ENCODE assay signal across 8 mouse cellular contexts in the genomic region with DNA sequence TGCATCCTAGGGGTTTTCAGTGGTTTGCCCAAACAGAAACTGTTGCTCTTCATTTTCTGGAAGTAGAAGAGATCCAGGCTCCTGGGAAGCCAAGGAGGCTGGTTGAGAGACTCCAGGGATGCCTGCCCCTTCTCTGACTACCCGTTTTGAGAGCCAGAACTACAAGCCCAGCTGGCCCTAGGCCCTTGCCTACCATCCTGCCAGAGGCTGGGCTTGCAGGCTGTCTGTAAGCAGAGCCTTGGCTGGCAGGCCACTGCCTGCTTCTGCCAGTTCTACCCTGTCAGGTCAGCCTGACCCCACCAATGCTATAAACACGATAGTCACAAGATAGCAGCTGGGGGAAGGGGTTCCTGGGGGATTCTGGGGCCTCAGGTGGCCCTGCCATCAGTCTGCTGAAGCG. TPM values are rescaled to one million over a fixed set of nuclear protein-coding genes. Genes with fewer than 3 reads are reported as not detected.
A peak's percentile ranks its signal among the peaks of the same experiment; 100 is the strongest.
DNase-seq lines count a peak whose midpoint lies in the region; ATAC-seq and TF ChIP-seq lines count a peak whose summit lies in the region.

No protein-coding gene starts in this region.

- WGBS in forebrain, embryonic 12.5 days = 74% methylated on average over 3 of the region's 3 CpGs
- WGBS in forebrain, embryonic 14.5 days = 60% methylated on average over 3 of the region's 3 CpGs
- 47% methylated on average over 3 of the region's 3 CpGs for WGBS in hindbrain, embryonic 14.5 days
- 59% methylated on average over 3 of the region's 3 CpGs for WGBS in small intestine, adult 2 months

- no peaks in the 10 kb centered on the region; the same call in 1 of the 2 replicates for H3K27me3 ChIP-seq in forebrain, embryonic 12.5 days
- no peaks in the 10 kb centered on the region for H3K27me3 ChIP-seq in forebrain, embryonic 14.5 days (replicated peaks; ENCODE audit: control insufficient read depth, insufficient read depth, low read length)
- H3K27me3 ChIP-seq in hindbrain, embryonic 14.5 days (ENCODE audit: control insufficient read depth, insufficient read depth, low read length) = no peaks in the 10 kb centered on the region
- H3K27me3 ChIP-seq in small intestine, adult 2 months (ENCODE audit: control insufficient read depth, insufficient read depth, low read length) = no peaks in the 10 kb centered on the region

- H3K4me2 ChIP-seq in forebrain, embryonic 12.5 days = no peak overlapping the region
- H3K4me2 ChIP-seq in forebrain, embryonic 14.5 days (ENCODE audit: low read length) = no peak overlapping the region
- H3K4me2 ChIP-seq in hindbrain, embryonic 14.5 days (replicated peaks) = no peak overlapping the region

- no peak for TF ChIP-seq POLR2A in small intestine, adult 2 months (IDR thresholded peaks at IDR 0.05; ENCODE audit: low read depth, low read length)

- H3K36me3 ChIP-seq in forebrain, embryonic 12.5 days (replicated peaks) = no peaks in the 10 kb centered on the region
- no peaks in the 10 kb centered on the region for H3K36me3 ChIP-seq in forebrain, embryonic 14.5 days (ENCODE audit: control insufficient read depth, insufficient read depth, low read length)
- H3K36me3 ChIP-seq in hindbrain, embryonic 14.5 days (replicated peaks; ENCODE audit: control insufficient read depth, insufficient read depth) = no peaks in the 10 kb centered on the region
- no peaks in the 10 kb centered on the region for H3K36me3 ChIP-seq in small intestine, adult 2 months (ENCODE audit: control insufficient read depth, insufficient read depth, low read length)

- H3K27ac ChIP-seq in forebrain, embryonic 12.5 days = peak overlapping the region; percentile 27; the same call in 1 of the 2 replicates
- H3K27ac ChIP-seq in forebrain, embryonic 14.5 days (ENCODE audit: low read depth, low read length) = no peak overlapping the region
- peak overlapping the region; percentile 48; the same call in 1 of the 2 replicates for H3K27ac ChIP-seq in hindbrain, embryonic 14.5 days
- peak overlapping the region; percentile 87 for H3K27ac ChIP-seq in small intestine, adult 2 months (ENCODE audit: insufficient read depth, low read depth, low read length)

- no peak overlapping the region for H3K9ac ChIP-seq in forebrain, embryonic 12.5 days
- no peak overlapping the region for H3K9ac ChIP-seq in forebrain, embryonic 14.5 days (ENCODE audit: low read length)
- no peak overlapping the region for H3K9ac ChIP-seq in hindbrain, embryonic 14.5 days

- H3K4me1 ChIP-seq in forebrain, embryonic 12.5 days = peaks cover 74% of the 10 kb centered on the region
- peaks cover 21% of the 10 kb centered on the region for H3K4me1 ChIP-seq in forebrain, embryonic 14.5 days (ENCODE audit: control insufficient read depth, insufficient read depth, low read length)
- peaks cover 49% of the 10 kb centered on the region for H3K4me1 ChIP-seq in hindbrain, embryonic 14.5 days (replicated peaks; ENCODE audit: control insufficient read depth, insufficient read depth, low read length)
- peaks cover 28% of the 10 kb centered on the region for H3K4me1 ChIP-seq in small intestine, adult 2 months (ENCODE audit: control insufficient read depth, insufficient read depth, insufficient read length, low read length)

- TF ChIP-seq CTCF in small intestine, adult 2 months (IDR thresholded peaks at IDR 0.05; ENCODE audit: extremely low read depth, insufficient read length, insufficient replicate concordance, low read depth, low read length) = no peak

- no peak overlapping the region for H3K4me3 ChIP-seq in forebrain, embryonic 12.5 days (replicated peaks)
- H3K4me3 ChIP-seq in forebrain, embryonic 14.5 days (ENCODE audit: low read depth, low read length) = no peak overlapping the region
- H3K4me3 ChIP-seq in hindbrain, embryonic 14.5 days (replicated peaks; ENCODE audit: low read length) = no peak overlapping the region
- no peak overlapping the region for H3K4me3 ChIP-seq in small intestine, adult 2 months (ENCODE audit: low read depth, low read length)

- ATAC-seq in forebrain, embryonic 12.5 days (ENCODE audit: low FRiP score) = no peak
- no peak for ATAC-seq in forebrain, embryonic 14.5 days
- ATAC-seq in hindbrain, embryonic 14.5 days (ENCODE audit: low FRiP score) = no peak
- ATAC-seq in megakaryocyte progenitor cell, adult 5-6 weeks (replicated peaks; ENCODE audit: poor library complexity) = no peak
- ATAC-seq in megakaryocyte-erythroid progenitor cell, adult 5-6 weeks (replicated peaks; ENCODE audit: low FRiP score, low TSS enrichment, poor library complexity, severe bottlenecking) = no peak

- no peaks in the 10 kb centered on the region for H3K9me3 ChIP-seq in forebrain, embryonic 12.5 days
- H3K9me3 ChIP-seq in forebrain, embryonic 14.5 days (replicated peaks; ENCODE audit: control insufficient read depth, low read length) = no peaks in the 10 kb centered on the region
- H3K9me3 ChIP-seq in hindbrain, embryonic 14.5 days (ENCODE audit: control insufficient read depth, low read length) = no peaks in the 10 kb centered on the region

- no peak for DNase-seq in forebrain, embryonic 14.5 days (ENCODE audit: low spot score)
- DNase-seq in right cerebral cortex, postnatal 25 days = peak; percentile 25
- no peak for DNase-seq in right cerebral cortex, adult 18-20 months
- no peak for DNase-seq in hindbrain, embryonic 14.5 days (ENCODE audit: low spot score)

RNA-seq across cellular contexts. Expression of a gene that starts 48.7 kb away (rescaled TPM):
- polyA plus RNA-seq in forebrain, embryonic 12.5 days (2016; fragmentation: Nextera tagmentation; extraction: Ambion mirVana) = 62.0 and 67.5 TPM in 2 replicates
- 75.5 and 80.8 TPM in 2 replicates for polyA plus RNA-seq in forebrain, embryonic 14.5 days (2014; fragmentation: Nextera tagmentation; extraction: Ambion mirVana)
- 67.8 and 68.7 TPM in 2 replicates for polyA plus RNA-seq in hindbrain, embryonic 14.5 days (2014; fragmentation: Nextera tagmentation; extraction: Ambion mirVana)
- 9.4 and 17.5 TPM in 2 replicates for polyA plus RNA-seq in small intestine, adult 2 months (2012; rRNA removed)
- 64.5 and 73.5 TPM in 2 replicates for total RNA-seq in megakaryocyte progenitor cell, adult 5-6 weeks (2015)
- total RNA-seq in megakaryocyte progenitor cell, adult 5-6 weeks (2017) = 49.0 and 90.6 TPM in 2 replicates
- total RNA-seq in megakaryocyte-erythroid progenitor cell, adult 5-6 weeks (2014; fragmentation: Nextera tagmentation) = 78.6 and 78.8 TPM in 2 replicates
- 58.9 and 154 TPM in 2 replicates for total RNA-seq in megakaryocyte-erythroid progenitor cell, adult 5-6 weeks (2017)

RNA-seq across cellular contexts. Expression of a gene that starts 57.6 kb away (rescaled TPM):
- polyA plus RNA-seq in forebrain, embryonic 12.5 days (2016; fragmentation: Nextera tagmentation; extraction: Ambion mirVana) = 41.1 and 42.5 TPM in 2 replicates
- polyA plus RNA-seq in forebrain, embryonic 14.5 days (2014; fragmentation: Nextera tagmentation; extraction: Ambion mirVana) = 13.0 and 18.6 TPM in 2 replicates
- 32.4 and 37.8 TPM in 2 replicates for polyA plus RNA-seq in hindbrain, embryonic 14.5 days (2014; fragmentation: Nextera tagmentation; extraction: Ambion mirVana)
- polyA plus RNA-seq in small intestine, adult 2 months (2012; rRNA removed) = 12.3 and 13.3 TPM in 2 replicates
- total RNA-seq in megakaryocyte progenitor cell, adult 5-6 weeks (2015) = 0.73 and 3.7 TPM in 2 replicates
- 0.12 and 1.0 TPM in 2 replicates for total RNA-seq in megakaryocyte progenitor cell, adult 5-6 weeks (2017)
- 1.7 and 2.3 TPM in 2 replicates for total RNA-seq in megakaryocyte-erythroid progenitor cell, adult 5-6 weeks (2014; fragmentation: Nextera tagmentation)
- total RNA-seq in megakaryocyte-erythroid progenitor cell, adult 5-6 weeks (2017) = 0.19 and 2.8 TPM in 2 replicates
